Mouse (Mus musculus): ENCODE measurements around the gene Prrg2.

Prrg2 gene

GRCm38 (mm10) chr7:45090251-45090977 is 27.9 kb upstream of the Prrg2 start:
- no peak for DNase-seq (ENCODE audit: low read depth in 1 of 2, low spot score in 2 of 2)

- DNase-seq (ENCODE audit: low read depth in 1 of 2, low spot score in 2 of 2), result no peak
These were observed 26.1 kb upstream of the Prrg2 start for GRCm38 (mm10) chr7:45088597-45088996.

GRCm38 (mm10) chr7:45086084-45086483 is 23.6 kb upstream of the Prrg2 start:
- DNase-seq (ENCODE audit: low read depth in 1 of 2, low spot score in 2 of 2), result no peak

GRCm38 (mm10) chr7:45083300-45083890 is 20.9 kb upstream of the Prrg2 start:
- no peak for DNase-seq (ENCODE audit: low read depth in 1 of 2, low spot score in 2 of 2)

GRCm38 (mm10) chr7:45082401-45083299 is 20.2 kb upstream of the Prrg2 start:
- peak; percentile 30 to 71 for DNase-seq (ENCODE audit: low read depth in 1 of 2, low spot score in 2 of 2)

DNA sequence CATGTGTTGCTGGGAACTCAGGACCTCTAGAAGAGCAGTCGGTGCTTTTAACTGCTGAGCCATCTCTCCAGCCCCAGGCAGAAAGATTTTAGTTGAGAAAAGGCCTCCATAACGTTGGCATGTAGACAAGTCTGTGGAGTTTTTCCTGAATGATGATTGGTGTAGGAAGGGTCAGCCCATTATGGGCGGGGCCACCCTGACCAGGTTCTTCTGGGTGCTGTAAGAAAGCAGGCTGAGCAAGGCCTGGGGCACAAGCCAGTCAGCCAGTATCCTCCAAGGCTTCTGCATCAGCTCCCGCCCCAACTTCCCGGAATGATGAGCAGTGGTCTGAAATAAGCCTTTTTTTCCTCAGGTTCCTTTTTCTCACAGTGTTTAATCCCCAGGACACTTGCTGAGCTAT is 18.5 kb upstream of the Prrg2 start:
- no peak for DNase-seq (ENCODE audit: low read depth in 1 of 2, low spot score in 2 of 2)

- DNase-seq (ENCODE audit: low read depth in 1 of 2, low spot score in 2 of 2), result peak; percentile 59 to 86
These were observed 17.4 kb upstream of the Prrg2 start for GRCm38 (mm10) chr7:45079856-45080255.

DNA sequence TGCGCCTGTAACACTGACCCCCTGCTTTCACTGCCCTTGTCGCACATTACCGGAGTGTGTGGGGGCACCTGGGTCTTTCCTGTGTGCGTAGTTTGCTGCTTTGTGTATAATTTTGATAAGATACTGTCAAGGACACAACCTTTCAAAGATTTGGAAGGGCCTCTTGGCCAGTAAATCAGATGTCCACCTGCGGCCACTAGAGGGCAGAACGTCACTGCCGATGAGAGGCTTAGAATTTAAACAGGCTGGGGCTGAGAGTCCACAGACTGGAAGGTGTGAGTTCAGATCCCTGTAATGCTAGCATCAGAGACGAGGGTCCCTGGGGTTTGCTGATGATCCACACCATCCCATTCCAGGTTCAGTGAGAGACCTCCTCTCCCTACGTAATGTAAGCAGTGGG is 16.0 kb upstream of the Prrg2 start:
- peak; percentile 33 to 56 for DNase-seq (ENCODE audit: low read depth in 1 of 2, low spot score in 2 of 2)

GRCm38 (mm10) chr7:45077829-45078228 is 15.4 kb upstream of the Prrg2 start:
- DNase-seq (ENCODE audit: low read depth in 1 of 2, low spot score in 2 of 2), result no peak

- no peak for DNase-seq (ENCODE audit: low read depth in 1 of 2, low spot score in 2 of 2)
These were observed 14.8 kb upstream of the Prrg2 start for GRCm38 (mm10) chr7:45077322-45077721.

DNA sequence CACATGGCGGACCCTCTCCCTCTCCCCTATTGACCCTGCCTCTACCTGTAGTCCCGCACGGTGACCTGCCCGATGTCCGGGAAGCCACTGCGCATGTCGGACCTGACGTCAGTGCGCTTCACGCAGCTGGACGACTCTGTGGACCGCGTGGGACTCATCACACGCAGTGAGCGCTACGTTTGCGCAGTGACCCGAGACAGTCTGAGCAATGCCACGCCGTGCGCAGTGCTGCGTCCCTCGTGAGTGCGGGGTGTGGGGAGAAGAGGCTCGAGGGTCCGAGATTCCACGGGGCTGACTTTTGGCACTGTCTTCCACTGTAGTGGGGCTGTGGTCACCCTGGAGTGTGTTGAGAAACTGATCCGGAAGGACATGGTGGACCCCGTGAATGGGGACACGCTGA is 14.0 kb upstream of the Prrg2 start:
- DNase-seq (ENCODE audit: low read depth in 1 of 2, low spot score in 2 of 2), result no peak

DNA sequence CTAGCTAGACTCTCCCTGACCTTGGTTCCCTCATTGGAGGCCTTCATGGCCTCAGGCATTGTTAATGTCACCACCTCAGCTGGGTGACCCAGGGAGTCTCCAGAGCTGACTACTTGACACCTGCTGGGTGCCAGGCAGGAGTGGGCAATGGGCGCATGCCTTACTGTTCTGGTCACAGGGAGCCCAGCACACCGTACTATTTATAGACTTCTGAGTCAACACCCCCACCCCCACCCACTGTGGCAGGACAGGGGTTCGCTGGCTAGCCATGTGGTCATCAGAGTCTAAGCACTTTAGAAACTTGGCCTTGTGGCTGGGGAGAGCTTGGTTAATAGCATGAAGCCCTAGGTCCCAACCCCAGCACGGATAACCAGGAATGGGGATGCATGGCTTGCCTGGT is 12.9 kb upstream of the Prrg2 start:
- no peak for DNase-seq (ENCODE audit: low read depth in 1 of 2, low spot score in 2 of 2)

GRCm38 (mm10) chr7:45073949-45074348 is 11.5 kb upstream of the Prrg2 start:
- DNase-seq (ENCODE audit: low read depth in 1 of 2, low spot score in 2 of 2), result no peak

DNA sequence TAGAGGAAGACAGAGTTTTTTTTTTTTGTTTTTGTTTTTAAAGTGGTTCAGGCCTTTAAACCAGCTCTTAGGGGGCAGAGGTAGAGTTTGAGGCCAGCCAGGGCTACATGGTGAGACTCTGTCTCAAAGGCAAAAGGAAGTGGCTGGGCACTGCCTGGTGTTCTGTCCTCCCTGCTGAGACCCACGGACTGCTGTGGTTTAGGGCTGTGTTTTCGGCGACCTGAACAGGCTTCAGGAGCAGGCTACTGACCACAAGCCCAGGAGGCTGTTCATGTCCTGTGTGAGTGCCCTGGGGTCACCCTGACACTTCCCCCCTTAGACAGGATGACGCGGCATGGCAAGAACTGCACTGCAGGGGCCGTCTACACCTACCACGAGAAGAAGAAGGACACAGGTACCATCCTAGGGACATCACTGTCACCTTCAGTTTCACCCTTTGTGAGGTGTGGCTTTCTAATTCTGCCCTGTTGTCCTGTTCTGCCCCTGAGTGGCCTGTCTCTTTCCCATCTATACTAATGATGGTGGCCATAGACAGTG is 10.8 kb upstream of the Prrg2 start:
- no peak for DNase-seq (ENCODE audit: low read depth in 1 of 2, low spot score in 2 of 2)

GRCm38 (mm10) chr7:45072230-45072629 is 9.8 kb upstream of the Prrg2 start:
- no peak for DNase-seq (ENCODE audit: low read depth in 1 of 2, low spot score in 2 of 2)

GRCm38 (mm10) chr7:45069671-45070070 is 7.2 kb upstream of the Prrg2 start:
- no peak for DNase-seq (ENCODE audit: low read depth in 1 of 2, low spot score in 2 of 2)

DNA sequence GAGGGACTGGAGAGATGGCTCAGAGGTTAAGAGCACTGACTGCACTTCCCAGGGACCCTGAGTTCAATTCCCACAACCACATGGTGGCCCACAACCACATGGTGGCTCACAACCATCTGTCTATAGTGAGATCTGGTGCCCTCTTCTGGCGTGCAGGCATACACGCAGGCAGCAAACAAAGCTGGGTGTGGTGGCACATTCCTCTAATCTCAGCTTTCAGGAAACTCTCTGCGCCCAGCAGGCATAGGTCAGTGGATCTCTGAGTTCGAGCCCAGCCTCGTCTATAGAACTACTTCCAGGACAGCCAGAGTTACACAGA is 5.5 kb upstream of the Prrg2 start:
- peak in 1 of 2 experiments; percentile 41 for DNase-seq (ENCODE audit: low read depth in 1 of 2, low spot score in 2 of 2)

DNA sequence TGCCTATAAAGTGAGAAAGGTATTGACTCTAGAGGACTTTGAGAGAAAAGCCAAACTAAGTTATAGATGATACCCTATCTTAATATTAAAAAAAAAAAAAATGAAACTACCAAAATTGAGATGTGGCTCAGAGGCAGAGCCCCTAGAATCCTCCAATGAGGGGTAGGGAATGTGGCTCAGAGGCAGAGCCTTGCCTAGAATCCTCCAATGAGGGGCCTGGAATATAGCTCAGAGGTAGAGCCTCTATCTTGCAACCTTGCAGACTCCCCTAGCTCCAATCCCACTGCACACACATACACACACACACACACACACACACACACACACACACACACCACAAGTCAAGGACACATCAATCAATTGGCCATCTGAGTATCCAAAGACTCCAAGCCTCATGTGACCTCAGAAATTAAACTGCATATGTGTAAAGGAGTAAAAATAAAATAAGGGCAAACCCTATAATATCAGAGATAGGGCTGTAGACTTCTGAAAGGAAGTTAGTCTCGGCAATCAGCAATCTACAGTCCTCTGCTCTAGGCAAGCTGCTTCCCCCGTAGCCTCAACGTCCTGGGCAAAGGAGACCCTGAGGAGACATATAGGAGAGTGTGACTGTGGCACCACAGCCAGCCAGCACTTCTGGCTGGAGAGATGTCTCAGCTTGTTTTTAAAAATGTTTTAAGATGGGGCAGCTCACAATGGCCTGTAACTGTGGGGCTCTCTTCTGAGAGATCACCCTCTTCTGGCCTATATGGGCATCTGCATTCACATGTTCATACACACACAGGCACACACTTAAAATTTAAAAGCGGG is 4.9 kb upstream of the Prrg2 start:
- no peak for DNase-seq (ENCODE audit: low read depth in 1 of 2, low spot score in 2 of 2)

DNA sequence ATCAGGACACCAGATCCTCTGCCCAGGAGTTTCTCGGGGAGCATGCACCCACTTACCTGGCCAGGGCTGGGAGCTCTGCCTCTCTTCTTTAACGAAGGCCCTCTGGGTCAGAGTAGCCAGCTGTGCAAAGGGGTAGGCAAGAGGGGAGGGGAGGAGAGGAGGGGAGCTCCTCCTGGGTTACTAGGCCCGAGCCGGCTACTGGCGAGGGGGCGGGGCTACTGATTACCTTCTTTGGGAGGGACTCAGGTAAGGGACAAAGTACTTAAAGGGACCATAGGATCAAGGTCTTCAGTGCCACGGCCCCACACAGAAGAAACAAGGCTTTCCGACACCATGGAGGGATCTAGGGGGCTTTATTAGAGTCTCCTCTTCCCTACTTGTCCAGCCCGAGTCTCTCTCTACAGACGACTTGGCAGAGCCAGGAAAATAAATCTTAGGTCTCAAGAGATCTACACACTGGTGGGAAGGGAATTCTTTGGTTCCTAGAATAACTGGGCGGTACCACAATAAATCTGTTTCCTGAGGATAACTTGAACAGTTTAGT is 873 bp downstream of the Prrg2 start:
- DNase-seq (ENCODE audit: low read depth in 1 of 2, low spot score in 2 of 2), result no peak

- no peak for DNase-seq (ENCODE audit: low read depth in 1 of 2, low spot score in 2 of 2)
These were observed 1.8 kb downstream of the Prrg2 start for GRCm38 (mm10) chr7:45060632-45061122.
